Mouse (Mus musculus): ENCODE measurements around the gene Nxph4. TPM values are rescaled to one million over a fixed set of nuclear protein-coding genes. Genes with fewer than 3 reads are reported as not detected.

Gene Nxph4
- total and polyA plus RNA-seq, 3 experiments, result 0.13 to 0.14 TPM; not detected in 1

DNA sequence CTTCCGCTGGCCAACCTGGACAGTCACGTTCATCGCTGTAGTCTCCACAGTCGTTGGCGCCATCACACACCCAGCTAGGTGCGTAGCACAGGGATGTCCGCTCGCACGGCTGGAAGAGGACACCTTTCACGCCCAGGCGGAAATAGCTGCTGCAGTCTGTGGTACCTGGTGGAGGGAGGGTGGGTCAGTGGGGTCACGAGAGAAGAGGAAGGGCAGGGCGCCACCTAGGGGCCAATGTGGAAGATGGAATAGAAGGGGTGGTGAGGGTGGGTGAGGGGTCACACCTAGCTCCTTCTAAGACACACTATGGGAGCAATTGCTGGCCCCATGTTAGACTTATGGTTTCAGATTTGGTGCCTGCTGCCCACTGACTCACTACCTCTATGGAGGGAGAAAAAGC is 23.0 kb upstream of the Nxph4 start:
- Histone ChIP-seq H3K4me3 (replicated peaks in 1 of 3; ENCODE audit: low read depth in 2 of 3, low read length in 2 of 3, poor library complexity in 1 of 3) (no peak overlapping the region), H3K36me3 (replicated peaks in 1 of 2; ENCODE audit: control insufficient read depth in 1 of 2, insufficient read depth in 1 of 2, low read length in 1 of 2) (peaks cover 92 to 94% of the 10 kb centered on the region in 2 experiments), H3K4me1 (ENCODE audit: control insufficient read depth in 1 of 2, insufficient read depth in 2 of 2) (no peaks in the 10 kb centered on the region), H3K9ac (ENCODE audit: insufficient read depth, low read depth) (no peak overlapping the region), H3K4me2 (ENCODE audit: insufficient read depth, low read depth, poor library complexity, severe bottlenecking) (no peak overlapping the region), H3K9me3 (replicated peaks; ENCODE audit: low read length) (no peaks in the 10 kb centered on the region), H3K27ac (ENCODE audit: insufficient read depth, low read depth) (no peak overlapping the region), H3K27me3 (replicated peaks) (no peaks in the 10 kb centered on the region), H3K79me2 (replicated peaks; ENCODE audit: control insufficient read depth, extremely low read depth, insufficient read depth, poor library complexity, severe bottlenecking) (no peaks in the 10 kb centered on the region)
- DNase-seq (ENCODE audit: extremely low read depth), result no peak
- dilution Hi-C loops (cut with MboI; ENCODE audit: extremely low pct_ligation_motif_present, extremely low pct_unique_long_range_greater_than_20kb, low sequenced_read_pairs), result no loop called here
- in situ Hi-C loops (cut with MboI; ENCODE audit: low pct_ligation_motif_present, low pct_unique_long_range_greater_than_20kb, low sequenced_read_pairs), result no loop called here
- TF ChIP-seq MEF2A (IDR thresholded peaks at IDR 0.05; ENCODE audit: borderline replicate concordance, low read depth, low read length), result no peak
- TF ChIP-seq CTCF (conservative IDR thresholded peaks at IDR 0.05 in 1 of 2, IDR thresholded peaks at IDR 0.05 in 1 of 2; ENCODE audit: low read depth in 2 of 2, low read length in 2 of 2), result peak in 1 of 2 experiments; percentile 44; a peak in 2 of 4 replicates

DNA sequence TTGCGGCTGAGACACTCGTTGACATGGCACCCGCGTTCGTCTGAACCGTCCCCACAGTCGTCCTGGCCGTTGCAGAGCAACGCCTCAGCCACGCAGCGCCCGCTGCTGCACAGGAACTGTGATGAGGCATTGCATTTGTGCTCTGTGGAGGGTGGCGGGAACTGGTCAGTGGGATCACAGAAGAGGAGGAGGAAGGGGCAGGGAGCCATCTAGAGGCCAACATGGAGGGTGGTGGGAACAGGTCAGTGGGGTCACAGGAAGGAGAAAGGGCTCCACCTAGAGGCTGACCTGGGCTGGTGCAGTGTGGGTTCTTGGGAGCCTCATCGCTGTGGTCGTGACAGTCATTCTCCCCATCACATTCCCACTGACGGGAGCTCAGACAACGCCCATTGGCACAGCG is 21.3 kb upstream of the Nxph4 start:
- in situ Hi-C loops (cut with MboI; ENCODE audit: low pct_ligation_motif_present, low pct_unique_long_range_greater_than_20kb, low sequenced_read_pairs), result no loop called here

DNA sequence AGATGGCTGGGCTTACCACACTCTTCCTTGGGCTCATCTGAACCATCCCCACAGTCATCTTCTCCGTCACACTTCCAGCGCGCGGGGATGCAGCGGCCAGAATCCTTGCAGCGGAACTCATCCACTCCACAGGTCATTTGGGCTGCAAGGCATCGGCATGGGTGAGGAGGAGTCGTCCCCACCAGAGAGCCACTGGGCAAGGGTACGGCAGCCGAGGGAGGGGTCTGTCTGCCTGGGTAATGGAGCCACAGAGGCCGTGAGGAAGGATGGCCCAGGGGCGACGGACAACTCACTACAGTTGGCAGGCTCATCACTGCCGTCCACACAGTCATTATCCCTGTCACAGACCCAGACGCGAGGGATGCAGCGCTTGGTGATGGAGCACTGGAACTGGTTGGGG is 15.5 kb upstream of the Nxph4 start:
- Histone ChIP-seq H3K27me3 (replicated peaks) (no peaks in the 10 kb centered on the region), H3K79me2 (replicated peaks; ENCODE audit: control insufficient read depth, extremely low read depth, insufficient read depth, poor library complexity, severe bottlenecking) (no peaks in the 10 kb centered on the region), H3K4me2 (ENCODE audit: insufficient read depth, low read depth, poor library complexity, severe bottlenecking) (no peak overlapping the region), H3K4me3 (replicated peaks in 1 of 3; ENCODE audit: low read depth in 2 of 3, low read length in 2 of 3, poor library complexity in 1 of 3) (no peak overlapping the region), H3K9ac (ENCODE audit: insufficient read depth, low read depth) (no peak overlapping the region), H3K36me3 (replicated peaks in 1 of 2; ENCODE audit: control insufficient read depth in 1 of 2, insufficient read depth in 1 of 2, low read length in 1 of 2) (peaks cover 92 to 97% of the 10 kb centered on the region in 2 experiments), H3K9me3 (replicated peaks; ENCODE audit: low read length) (no peaks in the 10 kb centered on the region), H3K27ac (ENCODE audit: insufficient read depth, low read depth) (no peak overlapping the region), H3K4me1 (ENCODE audit: control insufficient read depth in 1 of 2, insufficient read depth in 2 of 2) (no peaks in the 10 kb centered on the region)
- TF ChIP-seq TCF12 (IDR thresholded peaks at IDR 0.05; ENCODE audit: low read depth, low read length) (no peak), MAZ (IDR thresholded peaks at IDR 0.05; ENCODE audit: low read depth, low read length) (no peak), NRF1 (IDR thresholded peaks at IDR 0.05; ENCODE audit: low read depth, low read length) (no peak), EP300 (IDR thresholded peaks at IDR 0.05; ENCODE audit: low read length) (no peak), POLR2A (IDR thresholded peaks at IDR 0.05; ENCODE audit: low read depth, low read length) (no peak), ZKSCAN1 (IDR thresholded peaks at IDR 0.05; ENCODE audit: borderline replicate concordance, low read depth, low read length) (no peak), USF1 (IDR thresholded peaks at IDR 0.05; ENCODE audit: low read depth, low read length) (no peak), ZNF384 (IDR thresholded peaks at IDR 0.05; ENCODE audit: low read depth, low read length) (no peak), JUND (conservative IDR thresholded peaks at IDR 0.05; ENCODE audit: low read depth, low read length) (no peak), MYC (IDR thresholded peaks at IDR 0.05; ENCODE audit: low read depth, low read length) (no peak), KAT2A (IDR thresholded peaks at IDR 0.05; ENCODE audit: insufficient replicate concordance, low read length) (no peak), MEF2A (IDR thresholded peaks at IDR 0.05; ENCODE audit: borderline replicate concordance, low read depth, low read length) (no peak), RCOR1 (conservative IDR thresholded peaks at IDR 0.05; ENCODE audit: low read depth, low read length) (no peak), ZC3H11A (IDR thresholded peaks at IDR 0.05; ENCODE audit: low read depth, low read length) (no peak), MAFK (IDR thresholded peaks at IDR 0.05; ENCODE audit: insufficient replicate concordance, low read length) (no peak), BHLHE40 (IDR thresholded peaks at IDR 0.05; ENCODE audit: low read depth, low read length) (no peak), GABPA (IDR thresholded peaks at IDR 0.05; ENCODE audit: insufficient replicate concordance, low read depth, low read length) (no peak), CTCF (conservative IDR thresholded peaks at IDR 0.05 in 1 of 2, IDR thresholded peaks at IDR 0.05 in 1 of 2; ENCODE audit: low read depth in 2 of 2, low read length in 2 of 2) (no peak), ELF1 (IDR thresholded peaks at IDR 0.05; ENCODE audit: low read depth, low read length) (no peak)
- in situ Hi-C loops (cut with MboI; ENCODE audit: low pct_ligation_motif_present, low pct_unique_long_range_greater_than_20kb, low sequenced_read_pairs), result no loop called here
- no peak for DNase-seq (ENCODE audit: extremely low read depth)
- dilution Hi-C loops (cut with MboI; ENCODE audit: extremely low pct_ligation_motif_present, extremely low pct_unique_long_range_greater_than_20kb, low sequenced_read_pairs), result no loop called here

More for the DNA sequence above, 21.3 kb upstream of the Nxph4 start:
- Histone ChIP-seq H3K27me3 (replicated peaks) (no peaks in the 10 kb centered on the region), H3K4me3 (replicated peaks in 1 of 3; ENCODE audit: low read depth in 2 of 3, low read length in 2 of 3, poor library complexity in 1 of 3) (no peak overlapping the region), H3K4me2 (ENCODE audit: insufficient read depth, low read depth, poor library complexity, severe bottlenecking) (no peak overlapping the region), H3K9me3 (replicated peaks; ENCODE audit: low read length) (no peaks in the 10 kb centered on the region), H3K9ac (ENCODE audit: insufficient read depth, low read depth) (no peak overlapping the region), H3K27ac (ENCODE audit: insufficient read depth, low read depth) (no peak overlapping the region), H3K36me3 (replicated peaks in 1 of 2; ENCODE audit: control insufficient read depth in 1 of 2, insufficient read depth in 1 of 2, low read length in 1 of 2) (peaks cover 98 to 99% of the 10 kb centered on the region in 2 experiments), H3K79me2 (replicated peaks; ENCODE audit: control insufficient read depth, extremely low read depth, insufficient read depth, poor library complexity, severe bottlenecking) (no peaks in the 10 kb centered on the region), H3K4me1 (ENCODE audit: control insufficient read depth in 1 of 2, insufficient read depth in 2 of 2) (no peaks in the 10 kb centered on the region)
- peak; percentile 91 to 99 for TF ChIP-seq CTCF (conservative IDR thresholded peaks at IDR 0.05 in 1 of 2, IDR thresholded peaks at IDR 0.05 in 1 of 2; ENCODE audit: low read depth in 2 of 2, low read length in 2 of 2)
- TF ChIP-seq RAD21 (IDR thresholded peaks at IDR 0.05; ENCODE audit: low read depth, low read length), result peak; percentile 78
- TF ChIP-seq BHLHE40 (IDR thresholded peaks at IDR 0.05; ENCODE audit: low read depth, low read length), result no peak
- TF ChIP-seq USF2 (conservative IDR thresholded peaks at IDR 0.05; ENCODE audit: low read depth, low read length), result no peak
- no peak for TF ChIP-seq HCFC1 (IDR thresholded peaks at IDR 0.05; ENCODE audit: low read depth, low read length)
- no peak for TF ChIP-seq UBTF (IDR thresholded peaks at IDR 0.05; ENCODE audit: low read depth, low read length)
- TF ChIP-seq NELFE (IDR thresholded peaks at IDR 0.05; ENCODE audit: low read depth, low read length), result peak; percentile 67; the same call in 1 of the 2 replicates
- TF ChIP-seq SMC3 (IDR thresholded peaks at IDR 0.05; ENCODE audit: low read depth, low read length), result peak; percentile 77
- no peak for TF ChIP-seq ETS1 (conservative IDR thresholded peaks at IDR 0.05; ENCODE audit: low read depth, low read length)
- no peak for TF ChIP-seq POLR2A (IDR thresholded peaks at IDR 0.05; ENCODE audit: low read depth, low read length)
- dilution Hi-C loops (cut with MboI; ENCODE audit: extremely low pct_ligation_motif_present, extremely low pct_unique_long_range_greater_than_20kb, low sequenced_read_pairs), result no loop called here
- peak; percentile 58 for DNase-seq (ENCODE audit: extremely low read depth)
